Mouse (Mus musculus): ENCODE measurements around the gene Kbtbd2.

DNA sequence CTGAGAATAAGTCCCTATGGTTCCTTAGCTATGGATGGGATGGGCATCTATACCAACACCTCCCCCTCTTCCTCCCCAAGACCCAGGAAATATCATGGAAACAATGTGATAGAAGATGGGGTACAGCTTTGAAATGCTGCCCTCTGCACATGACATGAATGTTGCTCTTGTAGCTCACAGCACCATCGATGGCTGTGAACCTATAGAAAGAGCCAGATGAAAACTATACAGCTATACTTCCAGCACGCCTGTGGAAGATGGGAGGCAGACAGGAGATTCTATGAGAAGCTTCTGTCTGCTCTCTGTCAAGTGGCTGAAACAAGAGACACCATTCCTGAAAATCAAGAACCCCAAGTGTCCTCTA is 21.5 kb upstream of the Kbtbd2 start:
- no peak for TF ChIP-seq MAX (IDR thresholded peaks at IDR 0.05; ENCODE audit: low read depth)
- TF ChIP-seq E2F4 (IDR thresholded peaks at IDR 0.05; ENCODE audit: insufficient read depth), result no peak
- no peak for TF ChIP-seq TCF3 (IDR thresholded peaks at IDR 0.05; ENCODE audit: insufficient read length, low read depth)
- no peak for TF ChIP-seq POLR2A (IDR thresholded peaks at IDR 0.05; ENCODE audit: insufficient read length, low read depth)
- no peak for TF ChIP-seq USF1 (IDR thresholded peaks at IDR 0.05; ENCODE audit: low read depth)
- no peak for TF ChIP-seq CEBPB (IDR thresholded peaks at IDR 0.05; ENCODE audit: insufficient read depth, poor library complexity, severe bottlenecking)
- TF ChIP-seq TCF12 (IDR thresholded peaks at IDR 0.05; ENCODE audit: insufficient read depth, poor library complexity, severe bottlenecking), result no peak
- no peak for TF ChIP-seq REST (IDR thresholded peaks at IDR 0.05; ENCODE audit: insufficient read depth, insufficient read length)
- no peak for TF ChIP-seq MYOD1 (IDR thresholded peaks at IDR 0.05; ENCODE audit: control insufficient read depth in 1 of 3, insufficient read length in 2 of 3, low read depth in 2 of 3)
- TF ChIP-seq MYOG (IDR thresholded peaks at IDR 0.05; ENCODE audit: control insufficient read depth in 1 of 3, insufficient read depth in 1 of 3, insufficient read length in 2 of 3, low read depth in 2 of 3), result no peak
- no peak for TF ChIP-seq POLR2AphosphoS2 (IDR thresholded peaks at IDR 0.05; ENCODE audit: insufficient read length, low read depth)
